Mouse (Mus musculus): ENCODE data around the gene Mlh3. TPM values are rescaled to one million over a fixed set of nuclear protein-coding genes. Genes with fewer than 3 reads are reported as not detected.

The Mlh3 gene
- polyA plus RNA-seq, 1 experiment from 2014 or later: 9.0 TPM

- no peak overlapping the region for H3K9ac ChIP-seq (ENCODE audit: low read length)
- no peaks in the 10 kb centered on the region for H3K36me3 ChIP-seq (ENCODE audit: control insufficient read depth, insufficient read depth, low read length)
- no peak overlapping the region for H3K4me3 ChIP-seq (ENCODE audit: low read depth, low read length)
- H3K4me2 ChIP-seq (ENCODE audit: low read length): no peak overlapping the region
- H3K27ac ChIP-seq (ENCODE audit: low read depth, low read length): peak overlapping the region; percentile 27; the same call in 1 of the 2 replicates
- DNase-seq (ENCODE audit: low spot score) (no peak), ATAC-seq (peak; percentile 38)
- no peaks in the 10 kb centered on the region for H3K27me3 ChIP-seq (replicated peaks; ENCODE audit: control insufficient read depth, insufficient read depth, low read length)
- H3K9me3 ChIP-seq (replicated peaks; ENCODE audit: control insufficient read depth, low read length): no peaks in the 10 kb centered on the region
- 85% methylated on average over 11 of the region's 11 CpGs for WGBS
- peaks cover 15% of the 10 kb centered on the region for H3K4me1 ChIP-seq (ENCODE audit: control insufficient read depth, insufficient read depth, low read length)
These were observed 76.3 kb downstream of the Mlh3 start for GRCm38 (mm10) chr12:85193923-85194622.

GRCm38 (mm10) chr12:85193146-85193545, 77.3 kb downstream of the Mlh3 start:
- Histone ChIP-seq H3K9ac (ENCODE audit: low read length) (no peak overlapping the region), H3K36me3 (ENCODE audit: control insufficient read depth, insufficient read depth, low read length) (no peaks in the 10 kb centered on the region), H3K4me3 (ENCODE audit: low read depth, low read length) (no peak overlapping the region), H3K27me3 (replicated peaks; ENCODE audit: control insufficient read depth, insufficient read depth, low read length) (no peaks in the 10 kb centered on the region), H3K9me3 (replicated peaks; ENCODE audit: control insufficient read depth, low read length) (no peaks in the 10 kb centered on the region), H3K4me2 (ENCODE audit: low read length) (no peak overlapping the region), H3K4me1 (ENCODE audit: control insufficient read depth, insufficient read depth, low read length) (peaks cover 15% of the 10 kb centered on the region), H3K27ac (ENCODE audit: low read depth, low read length) (no peak overlapping the region)
- 83% methylated on average over 10 of the region's 10 CpGs for WGBS
- no peak for ATAC-seq
- DNase-seq (ENCODE audit: low spot score): no peak

- H3K36me3 ChIP-seq (ENCODE audit: control insufficient read depth, insufficient read depth, low read length): no peaks in the 10 kb centered on the region
- no peak overlapping the region for H3K4me3 ChIP-seq (ENCODE audit: low read depth, low read length)
- peak; percentile 61 for DNase-seq (ENCODE audit: low spot score)
- H3K27me3 ChIP-seq (replicated peaks; ENCODE audit: control insufficient read depth, insufficient read depth, low read length): no peaks in the 10 kb centered on the region
- H3K27ac ChIP-seq (ENCODE audit: low read depth, low read length): no peak overlapping the region
- peak; percentile 24; the same call in 1 of the 2 replicates for ATAC-seq
- no peak overlapping the region for H3K4me2 ChIP-seq (ENCODE audit: low read length)
- H3K4me1 ChIP-seq (ENCODE audit: control insufficient read depth, insufficient read depth, low read length): peaks cover 15% of the 10 kb centered on the region
- 25% methylated on average over 19 of the region's 19 CpGs for WGBS
- no peaks in the 10 kb centered on the region for H3K9me3 ChIP-seq (replicated peaks; ENCODE audit: control insufficient read depth, low read length)
- no peak overlapping the region for H3K9ac ChIP-seq (ENCODE audit: low read length)
These were observed 77.8 kb downstream of the Mlh3 start for GRCm38 (mm10) chr12:85192461-85193108.

GRCm38 (mm10) chr12:85190290-85190689, 80.1 kb downstream of the Mlh3 start:
- H3K4me3 ChIP-seq (ENCODE audit: low read depth, low read length): no peak overlapping the region
- no peaks in the 10 kb centered on the region for H3K9me3 ChIP-seq (replicated peaks; ENCODE audit: control insufficient read depth, low read length)
- no peaks in the 10 kb centered on the region for H3K27me3 ChIP-seq (replicated peaks; ENCODE audit: control insufficient read depth, insufficient read depth, low read length)
- DNase-seq (ENCODE audit: low spot score) (no peak), ATAC-seq (no peak)
- H3K36me3 ChIP-seq (ENCODE audit: control insufficient read depth, insufficient read depth, low read length): no peaks in the 10 kb centered on the region
- H3K4me1 ChIP-seq (ENCODE audit: control insufficient read depth, insufficient read depth, low read length): peaks cover 15% of the 10 kb centered on the region
- H3K9ac ChIP-seq (ENCODE audit: low read length): no peak overlapping the region
- WGBS: 81% methylated on average over 7 of the region's 7 CpGs
- H3K4me2 ChIP-seq (ENCODE audit: low read length): no peak overlapping the region
- H3K27ac ChIP-seq (ENCODE audit: low read depth, low read length): no peak overlapping the region

GRCm38 (mm10) chr12:85186361-85186760, 84.0 kb downstream of the Mlh3 start:
- Histone ChIP-seq H3K27me3 (replicated peaks; ENCODE audit: control insufficient read depth, insufficient read depth, low read length) (no peaks in the 10 kb centered on the region), H3K36me3 (ENCODE audit: control insufficient read depth, insufficient read depth, low read length) (no peaks in the 10 kb centered on the region), H3K4me1 (ENCODE audit: control insufficient read depth, insufficient read depth, low read length) (peaks cover 12% of the 10 kb centered on the region), H3K4me3 (ENCODE audit: low read depth, low read length) (no peak overlapping the region), H3K9me3 (replicated peaks; ENCODE audit: control insufficient read depth, low read length) (no peaks in the 10 kb centered on the region), H3K27ac (ENCODE audit: low read depth, low read length) (no peak overlapping the region), H3K4me2 (ENCODE audit: low read length) (no peak overlapping the region), H3K9ac (ENCODE audit: low read length) (no peak overlapping the region)
- DNase-seq (ENCODE audit: low spot score): no peak
- no peak for ATAC-seq
- 79% methylated on average over 7 of the region's 7 CpGs for WGBS

GRCm38 (mm10) chr12:85185810-85186209, 84.6 kb downstream of the Mlh3 start:
- WGBS: 72% methylated on average over 8 of the region's 8 CpGs
- DNase-seq (ENCODE audit: low spot score) (no peak), ATAC-seq (no peak)
- H3K4me1 ChIP-seq (ENCODE audit: control insufficient read depth, insufficient read depth, low read length): peaks cover 13% of the 10 kb centered on the region
- no peak overlapping the region for H3K4me2 ChIP-seq (ENCODE audit: low read length)
- no peak overlapping the region for H3K4me3 ChIP-seq (ENCODE audit: low read depth, low read length)
- H3K27ac ChIP-seq (ENCODE audit: low read depth, low read length): no peak overlapping the region
- H3K27me3 ChIP-seq (replicated peaks; ENCODE audit: control insufficient read depth, insufficient read depth, low read length): no peaks in the 10 kb centered on the region
- no peaks in the 10 kb centered on the region for H3K36me3 ChIP-seq (ENCODE audit: control insufficient read depth, insufficient read depth, low read length)
- H3K9me3 ChIP-seq (replicated peaks; ENCODE audit: control insufficient read depth, low read length): no peaks in the 10 kb centered on the region
- H3K9ac ChIP-seq (ENCODE audit: low read length): no peak overlapping the region

Small RNA genes lying within 50 kb of the gene (microRNA-seq; reads per million reads assigned to microRNA genes)
- not detected for gene Mir6938

Other genes starting within 250 kb of the Mlh3 start
- gene Prox2, start 159.8 kb downstream of the Mlh3 start, polyA plus RNA-seq (2014; fragmentation: Nextera tagmentation; extraction: Ambion mirVana): 1.3 and 1.6 TPM in 2 replicates
- 77.5 and 87.1 TPM in 2 replicates for gene Dlst, start 159.8 kb downstream of the Mlh3 start, polyA plus RNA-seq (2014; fragmentation: Nextera tagmentation; extraction: Ambion mirVana)
- gene Rps6kl1, start 119.3 kb downstream of the Mlh3 start, polyA plus RNA-seq (2014; fragmentation: Nextera tagmentation; extraction: Ambion mirVana): 11.7 and 16.6 TPM in 2 replicates
- 6.7 and 7.2 TPM in 2 replicates for gene Pgf, start 92.8 kb downstream of the Mlh3 start, polyA plus RNA-seq (2014; fragmentation: Nextera tagmentation; extraction: Ambion mirVana)
- gene Eif2b2, start 51.1 kb downstream of the Mlh3 start, polyA plus RNA-seq (2014; fragmentation: Nextera tagmentation; extraction: Ambion mirVana): 95.5 and 102 TPM in 2 replicates
- 60.3 and 65.9 TPM in 2 replicates for gene Acyp1, start 17.8 kb upstream of the Mlh3 start, polyA plus RNA-seq (2014; fragmentation: Nextera tagmentation; extraction: Ambion mirVana)
- gene Zc2hc1c, start 18.0 kb upstream of the Mlh3 start, polyA plus RNA-seq (2014; fragmentation: Nextera tagmentation; extraction: Ambion mirVana): 0.95 and 1.4 TPM in 2 replicates
- 9.5 and 10.4 TPM in 2 replicates for gene Nek9, start 68.8 kb upstream of the Mlh3 start, polyA plus RNA-seq (2014; fragmentation: Nextera tagmentation; extraction: Ambion mirVana)
- 194 and 212 TPM in 2 replicates for gene Tmed10, start 104.2 kb upstream of the Mlh3 start, polyA plus RNA-seq (2014; fragmentation: Nextera tagmentation; extraction: Ambion mirVana)
- gene Fos, start 203.3 kb upstream of the Mlh3 start, polyA plus RNA-seq (2014; fragmentation: Nextera tagmentation; extraction: Ambion mirVana): 1.2 and 1.4 TPM in 2 replicates